Mouse (Mus musculus): ENCODE data around the gene Adamts18.

DNA sequence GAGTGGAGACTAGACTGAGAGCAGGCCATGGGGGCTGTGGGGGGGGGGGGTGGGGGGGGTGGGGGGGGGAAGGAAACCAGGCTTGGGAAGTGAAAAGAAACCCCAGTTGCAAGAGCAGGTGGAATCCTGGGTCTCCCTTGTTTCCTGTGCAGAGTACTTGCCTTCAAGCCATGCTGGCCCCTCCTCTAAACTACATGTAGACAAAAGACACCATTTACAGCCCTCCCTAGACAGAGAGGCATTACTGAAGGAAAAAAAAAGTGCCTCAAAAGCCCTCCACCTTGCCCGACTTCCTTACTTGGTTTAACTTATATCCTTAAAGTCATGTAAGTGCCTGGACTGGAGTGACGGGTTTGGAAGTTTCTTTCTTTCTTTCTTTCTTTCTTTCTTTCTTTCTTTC, 67.0 kb downstream of the Adamts18 start:
- no peak for TF ChIP-seq ZNF384 (IDR thresholded peaks at IDR 0.05; ENCODE audit: low read depth, low read length)
- no peak for TF ChIP-seq ZC3H11A (IDR thresholded peaks at IDR 0.05; ENCODE audit: borderline replicate concordance, low read depth, low read length)
